Mouse (Mus musculus): ENCODE measurements around the gene Pmp22. TPM values are rescaled to one million over a fixed set of nuclear protein-coding genes. Genes with fewer than 3 reads are reported as not detected.
A peak's percentile ranks its signal among the peaks of the same experiment; 100 is the strongest.

Pmp22 gene
- 10 to 100 TPM; 90.1 to 91.4 TPM for total RNA-seq (2021)

GRCm38 (mm10) chr11:63128784-63129183, at the start of gene Pmp22:
Gene Pmp22 (plus strand): TSS chr11:63128982.
- DNase-seq, result peak; percentile 52

GRCm38 (mm10) chr11:63084536-63084935, 44.2 kb upstream of the Pmp22 start:
- DNase-seq, result no peak

- DNase-seq, result no peak
These were observed 40.1 kb upstream of the Pmp22 start for GRCm38 (mm10) chr11:63088672-63089071.

GRCm38 (mm10) chr11:63090210-63090609, 38.6 kb upstream of the Pmp22 start:
- DNase-seq, result no peak

GRCm38 (mm10) chr11:63090986-63091385, 37.8 kb upstream of the Pmp22 start:
- no peak for DNase-seq

GRCm38 (mm10) chr11:63092271-63092670, 36.5 kb upstream of the Pmp22 start:
- DNase-seq, result no peak

- no peak for DNase-seq
These were observed 35.2 kb upstream of the Pmp22 start for GRCm38 (mm10) chr11:63093601-63094000.

GRCm38 (mm10) chr11:63094496-63094895, 34.3 kb upstream of the Pmp22 start:
- no peak for DNase-seq

- DNase-seq, result no peak
These were observed 30.8 kb upstream of the Pmp22 start for GRCm38 (mm10) chr11:63098016-63098415.

GRCm38 (mm10) chr11:63099390-63099789, 29.4 kb upstream of the Pmp22 start:
- no peak for DNase-seq

GRCm38 (mm10) chr11:63103256-63103655, 25.5 kb upstream of the Pmp22 start:
- no peak for DNase-seq

- no peak for DNase-seq
These were observed 24.8 kb upstream of the Pmp22 start for GRCm38 (mm10) chr11:63104026-63104425.

- no peak for DNase-seq
These were observed 19.5 kb upstream of the Pmp22 start for GRCm38 (mm10) chr11:63109230-63109775.

- no peak for DNase-seq
These were observed 18.5 kb upstream of the Pmp22 start for GRCm38 (mm10) chr11:63110329-63110728.

- DNase-seq, result peak; percentile 69
These were observed 13.8 kb upstream of the Pmp22 start for GRCm38 (mm10) chr11:63114807-63115641.

GRCm38 (mm10) chr11:63116652-63117051, 12.1 kb upstream of the Pmp22 start:
- DNase-seq, result no peak

- DNase-seq, result no peak
These were observed 11.5 kb upstream of the Pmp22 start for GRCm38 (mm10) chr11:63117266-63117665.

- DNase-seq, result peak; percentile 29
These were observed 9.0 kb upstream of the Pmp22 start for GRCm38 (mm10) chr11:63119791-63120190.

- DNase-seq, result no peak
These were observed 6.5 kb upstream of the Pmp22 start for GRCm38 (mm10) chr11:63122249-63122648.

- no peak for DNase-seq
These were observed 5.9 kb upstream of the Pmp22 start for GRCm38 (mm10) chr11:63122776-63123350.

- DNase-seq, result no peak
These were observed 4.5 kb upstream of the Pmp22 start for GRCm38 (mm10) chr11:63124316-63124715.

GRCm38 (mm10) chr11:63125832-63126456, 2.8 kb upstream of the Pmp22 start:
- DNase-seq, result peak; percentile 77

- no peak for DNase-seq
These were observed 1.8 kb upstream of the Pmp22 start for GRCm38 (mm10) chr11:63126976-63127375.
